Mouse (Mus musculus) midbrain, embryonic 14.5 days (tissue): ENCODE results near the gene Rnase1. TPM values are rescaled to one million over a fixed set of nuclear protein-coding genes. Genes with fewer than 3 reads are reported as not detected.

Source experiments
- ATAC-seq: fragments of 200-750 bp; cut with Nextera tagmentation; 2 replicates; pipeline ENCODE4 v1.8.0; 2017; ENCODE audit warnings: moderate number of reproducible peaks, moderate library complexity; ENCODE audit not compliant: low FRiP score, low TSS enrichment
- DNase-seq: peaks from one replicate; pipeline ENCODE4 v3.0.0-alpha.2; 2015
- H3K27ac ChIP-seq: fragments of 300-500 bp; sonication (generic); replicated peaks from 2 replicates; pipeline ENCODE4 v1.5.1; 2014; ENCODE audit warnings: mild to moderate bottlenecking, low read depth, low read length, moderate library complexity
- H3K27me3 ChIP-seq: fragments of 300-500 bp; sonication (generic); 2 replicates; pipeline ENCODE4 v1.6.1; 2014; ENCODE audit warnings: low read length, control low read depth, mixed read lengths; ENCODE audit not compliant: control insufficient read depth, insufficient read depth
- H3K36me3 ChIP-seq: fragments of 300-500 bp; sonication (generic); 2 replicates; pipeline ENCODE4 v1.6.1; 2014; ENCODE audit warnings: low read length, control low read depth; ENCODE audit not compliant: control insufficient read depth, insufficient read depth
- H3K4me1 ChIP-seq: fragments of 300-500 bp; sonication (generic); 2 replicates; pipeline ENCODE4 v1.6.1; 2014; ENCODE audit warnings: mild to moderate bottlenecking, antibody characterized with exemption, low read length, control low read depth; ENCODE audit not compliant: control insufficient read depth, insufficient read depth
- H3K4me2 ChIP-seq: fragments of 300-500 bp; sonication (generic); 2 replicates; pipeline ENCODE4 v1.6.1; 2014; ENCODE audit warnings: mild to moderate bottlenecking, low read length, moderate library complexity
- H3K4me3 ChIP-seq: fragments of 300-500 bp; sonication (generic); replicated peaks from 2 replicates; pipeline ENCODE4 v1.5.1; 2014; ENCODE audit warnings: low read depth, low read length
- H3K9ac ChIP-seq: fragments of 300-500 bp; sonication (generic); replicated peaks from 2 replicates; pipeline ENCODE4 v1.6.1; 2014; ENCODE audit warnings: mild to moderate bottlenecking, low read length, moderate library complexity
- H3K9me3 ChIP-seq: fragments of 300-500 bp; sonication (generic); 2 replicates; pipeline ENCODE4 v1.6.1; 2016; ENCODE audit warnings: low read length, control low read depth, mixed read lengths; ENCODE audit not compliant: control insufficient read depth
- WGBS: fragments of 180-500 bp; shearing (Covaris S2); extraction: QIAGEN DNeasy Blood & Tissue Kit; methylation state at CpG from one replicate; pipeline ENCODE4 v1.1.7; 2014; 5-methylcytosine and 5-hydroxymethylcytosine counted together
- polyA plus RNA-seq: library from polyadenylated mRNA; unstranded; fragments of >200 nt; fragmentation: Nextera tagmentation; extraction: Ambion mirVana; gene quantifications from 2 replicates; pipeline ENCODE4 v1.2.1, GENCODE M21; 2014

Gene Rnase1
- polyA plus RNA-seq, 1 experiment from 2014 or later, result not detected

DNA sequence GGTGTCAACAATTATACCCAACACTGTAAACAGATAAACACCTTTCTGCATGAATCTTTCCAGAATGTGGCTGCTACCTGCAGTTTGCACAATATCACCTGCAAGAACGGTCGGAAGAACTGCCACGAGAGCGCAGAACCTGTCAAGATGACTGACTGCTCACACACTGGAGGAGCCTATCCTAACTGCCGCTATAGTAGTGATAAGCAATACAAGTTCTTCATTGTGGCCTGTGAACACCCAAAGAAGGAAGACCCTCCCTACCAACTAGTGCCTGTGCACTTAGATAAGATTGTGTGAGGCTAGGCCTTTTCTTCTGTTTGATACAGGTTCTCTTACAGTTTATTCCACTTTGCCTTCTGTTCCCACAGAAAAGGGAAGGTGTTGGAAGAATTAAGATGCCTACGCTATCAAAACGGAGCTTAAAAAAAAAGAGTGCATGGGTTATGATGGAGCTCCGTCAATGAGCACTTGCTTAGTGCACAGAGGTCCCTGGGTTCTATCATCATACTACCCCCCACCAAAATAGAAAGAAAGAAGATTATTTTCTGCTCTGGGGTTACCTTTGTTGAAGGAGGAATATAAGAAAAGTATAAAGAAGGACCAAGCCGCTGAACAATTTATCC is 16.2 kb downstream of the Rnase1 start:
- no peak overlapping the region for H3K27ac ChIP-seq
- no peaks in the 10 kb centered on the region for H3K36me3 ChIP-seq
- no peak overlapping the region for H3K4me3 ChIP-seq
- no peaks in the 10 kb centered on the region for H3K27me3 ChIP-seq
- no peaks in the 10 kb centered on the region for H3K9me3 ChIP-seq
- H3K4me1 ChIP-seq, result no peaks in the 10 kb centered on the region
- no peak overlapping the region for H3K4me2 ChIP-seq
- WGBS, result 93% methylated on average over 9 of the region's 9 CpGs
- ATAC-seq, result no peak
- no peak overlapping the region for H3K9ac ChIP-seq
- DNase-seq, result no peak

DNA sequence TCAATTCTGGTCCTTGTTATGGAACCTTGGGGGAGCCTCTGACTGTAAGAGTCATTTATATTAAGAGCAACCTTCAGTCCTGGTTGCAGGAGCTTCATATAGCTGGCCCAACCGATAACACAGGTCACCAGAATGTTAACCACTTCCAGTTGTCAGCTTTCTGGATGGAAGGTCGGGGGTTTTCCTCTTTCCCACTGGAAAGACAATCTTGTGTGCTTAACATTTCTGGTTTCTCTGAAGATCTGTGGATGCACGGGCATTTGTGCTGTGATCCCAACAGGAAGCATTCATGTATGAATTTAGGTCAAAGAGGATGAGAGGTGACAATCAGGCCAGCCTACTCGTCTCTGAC is 17.0 kb downstream of the Rnase1 start:
- Histone ChIP-seq H3K9ac (no peak overlapping the region), H3K4me1 (no peaks in the 10 kb centered on the region), H3K9me3 (no peaks in the 10 kb centered on the region), H3K27me3 (no peaks in the 10 kb centered on the region), H3K27ac (no peak overlapping the region), H3K4me2 (no peak overlapping the region), H3K36me3 (no peaks in the 10 kb centered on the region), H3K4me3 (no peak overlapping the region)
- ATAC-seq (no peak), DNase-seq (no peak)
- 83% methylated on average over 4 of the region's 4 CpGs for WGBS

GRCm38 (mm10) chr14:51128775-51129623 is 17.6 kb downstream of the Rnase1 start:
- Histone ChIP-seq H3K36me3 (no peaks in the 10 kb centered on the region), H3K27me3 (no peaks in the 10 kb centered on the region), H3K9ac (no peak overlapping the region), H3K4me3 (no peak overlapping the region), H3K4me2 (no peak overlapping the region), H3K27ac (no peak overlapping the region), H3K9me3 (no peaks in the 10 kb centered on the region), H3K4me1 (no peaks in the 10 kb centered on the region)
- WGBS, result 87% methylated on average over 9 of the region's 9 CpGs
- ATAC-seq, result no peak
- no peak for DNase-seq

GRCm38 (mm10) chr14:51127648-51128258 is 18.8 kb downstream of the Rnase1 start:
- ATAC-seq (peak; percentile 26; the same call in 1 of the 2 replicates), DNase-seq (no peak)

DNA sequence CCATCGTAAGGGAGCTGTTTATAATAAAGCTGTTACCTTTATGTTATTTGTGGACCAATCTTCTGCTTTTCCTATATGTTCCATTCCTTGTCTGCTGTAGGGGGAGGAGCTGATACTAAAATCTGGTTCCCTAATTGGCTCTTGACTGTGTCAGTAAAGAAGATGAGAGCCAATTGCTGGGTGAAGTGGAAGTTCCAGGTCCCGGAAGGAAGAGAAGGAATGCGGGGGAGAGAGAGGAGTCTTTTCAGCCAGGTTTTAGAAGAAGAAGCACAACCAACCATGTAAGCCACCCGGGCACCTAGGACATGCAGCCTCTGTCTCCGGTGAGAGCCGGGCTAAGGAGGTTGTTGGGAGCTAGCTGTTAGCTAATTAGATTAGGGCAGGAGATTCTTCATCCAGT is 20.9 kb downstream of the Rnase1 start:
- ATAC-seq (no peak), DNase-seq (no peak)
- H3K4me2 ChIP-seq, result no peak overlapping the region
- H3K27ac ChIP-seq, result no peak overlapping the region
- H3K9ac ChIP-seq, result no peak overlapping the region
- no peaks in the 10 kb centered on the region for H3K4me1 ChIP-seq
- H3K9me3 ChIP-seq, result no peaks in the 10 kb centered on the region
- H3K27me3 ChIP-seq, result no peaks in the 10 kb centered on the region
- H3K36me3 ChIP-seq, result no peaks in the 10 kb centered on the region
- H3K4me3 ChIP-seq, result no peak overlapping the region
- WGBS, result 89% methylated on average over 6 of the region's 6 CpGs

More at GRCm38 (mm10) chr14:51127648-51128258, 18.8 kb downstream of the Rnase1 start:
- Histone ChIP-seq H3K9ac (no peak overlapping the region), H3K4me1 (no peaks in the 10 kb centered on the region), H3K9me3 (no peaks in the 10 kb centered on the region), H3K27me3 (no peaks in the 10 kb centered on the region), H3K4me3 (no peak overlapping the region), H3K27ac (no peak overlapping the region), H3K36me3 (no peaks in the 10 kb centered on the region), H3K4me2 (no peak overlapping the region)
- WGBS, result 69% methylated on average over 2 of the region's 2 CpGs

DNA sequence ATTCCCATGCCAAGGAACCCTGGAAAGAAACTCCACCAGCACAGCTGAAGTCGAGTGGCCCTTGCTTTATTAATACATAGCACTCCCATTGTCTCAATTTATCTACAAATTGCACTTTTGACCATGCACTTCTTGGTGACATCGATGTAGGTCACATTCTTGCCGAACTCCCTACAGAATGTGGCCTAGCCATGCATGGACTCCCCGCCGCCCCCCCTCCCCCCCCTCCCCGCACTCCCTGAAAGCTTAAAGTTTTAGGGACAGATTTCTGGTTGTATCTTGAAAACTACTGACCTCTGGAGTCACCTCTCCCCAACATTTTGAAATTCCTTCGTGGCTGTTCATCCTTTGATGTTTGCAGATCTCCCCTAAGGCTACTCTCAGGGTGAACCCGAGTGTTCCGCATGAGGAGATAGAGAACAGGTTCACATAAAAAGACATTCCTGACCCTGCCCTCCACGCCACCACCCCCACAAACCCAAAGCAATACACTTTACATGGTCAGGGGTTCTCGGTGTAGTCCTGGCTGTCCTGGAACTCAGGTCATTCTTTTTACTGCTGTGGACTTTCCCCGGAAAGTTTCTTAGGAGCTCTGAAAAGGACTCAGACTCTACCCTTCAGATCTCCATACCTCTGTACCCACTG is 32.5 kb downstream of the Rnase1 start, which contains the start of gene Eddm3b:
Gene Eddm3b (plus strand): TSS at position 511 of the 645 bp plus-strand sequence.
- no peak within 1 kb of the TSS for H3K27ac ChIP-seq
- ATAC-seq (no peak), DNase-seq (no peak)
- H3K9me3 ChIP-seq, result no peaks in the 10 kb centered on the region
- H3K4me3 ChIP-seq, result no peak within 1 kb of the TSS
- no peak within 1 kb of the TSS for H3K9ac ChIP-seq
- H3K36me3 ChIP-seq, result no peaks in the 10 kb centered on the region
- H3K4me1 ChIP-seq, result no peaks in the 10 kb centered on the region
- no peaks in the 10 kb centered on the region for H3K27me3 ChIP-seq
- H3K4me2 ChIP-seq, result no peak within 1 kb of the TSS
- 35% methylated on average over 12 of the region's 12 CpGs for WGBS

DNA sequence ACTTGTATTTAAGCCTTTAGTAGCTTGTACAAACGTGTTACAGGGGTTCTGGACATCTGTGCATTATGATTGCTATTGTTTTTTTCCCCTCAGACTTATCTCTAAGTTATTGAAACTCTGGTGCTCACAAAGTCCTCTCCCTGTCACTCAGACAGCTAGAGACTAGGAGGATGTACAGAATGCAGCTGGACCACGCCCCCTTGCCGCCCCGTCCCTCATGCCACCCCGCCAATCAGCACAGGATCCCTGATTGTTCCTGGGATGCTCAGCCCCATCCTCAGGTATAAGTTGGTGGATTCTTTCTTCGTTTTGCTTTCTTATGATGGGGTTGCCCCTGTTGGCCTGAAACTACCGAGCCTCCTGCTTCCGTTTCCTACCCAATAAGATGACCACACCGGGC is 33.1 kb downstream of the Rnase1 start:
- H3K9me3 ChIP-seq, result no peaks in the 10 kb centered on the region
- WGBS, result 26% methylated on average over 9 of the region's 9 CpGs
- H3K4me3 ChIP-seq, result no peak overlapping the region
- no peak overlapping the region for H3K27ac ChIP-seq
- H3K27me3 ChIP-seq, result no peaks in the 10 kb centered on the region
- no peak for ATAC-seq
- no peaks in the 10 kb centered on the region for H3K36me3 ChIP-seq
- no peaks in the 10 kb centered on the region for H3K4me1 ChIP-seq
- H3K4me2 ChIP-seq, result no peak overlapping the region
- H3K9ac ChIP-seq, result no peak overlapping the region
- DNase-seq, result no peak

DNA sequence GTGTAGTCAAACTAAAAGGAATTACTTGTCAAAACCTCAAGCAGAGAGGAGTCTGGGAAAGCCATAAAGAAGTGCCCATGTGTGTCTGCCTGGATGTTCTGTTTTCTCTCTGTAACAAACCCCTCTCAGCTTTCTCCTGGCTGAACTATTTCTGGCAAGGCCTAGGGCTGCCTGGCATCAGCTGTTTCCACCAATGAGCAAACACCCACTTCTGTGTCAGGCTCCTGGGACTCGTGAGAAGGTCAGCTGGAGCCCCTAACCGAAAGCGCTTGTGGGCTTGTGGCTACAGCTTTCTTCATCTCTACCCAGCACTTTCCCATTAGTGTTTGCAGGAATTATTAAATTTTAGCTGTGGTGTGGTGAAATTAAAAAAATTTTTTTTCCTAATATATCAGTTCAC is 34.6 kb downstream of the Rnase1 start:
- Histone ChIP-seq H3K36me3 (no peaks in the 10 kb centered on the region), H3K4me3 (no peak overlapping the region), H3K9ac (no peak overlapping the region), H3K4me1 (no peaks in the 10 kb centered on the region), H3K9me3 (no peaks in the 10 kb centered on the region), H3K27me3 (no peaks in the 10 kb centered on the region), H3K27ac (no peak overlapping the region), H3K4me2 (no peak overlapping the region)
- ATAC-seq (no peak), DNase-seq (no peak)
- WGBS, result 86% methylated on average over 3 of the region's 3 CpGs
